Mouse (Mus musculus) cerebellum, adult 18-20 months (tissue): ENCODE results near the gene Bag2.
"Not testable (repeated sequence)": the region's sequence is repeated elsewhere in the genome, so short reads cannot be mapped to it uniquely, and the experiment has no call there.

Source experiments
- DNase-seq, 2 experiments: peaks; one replicate each; pipeline ENCODE4 v3.0.0; 2021

Gene Bag2

DNA sequence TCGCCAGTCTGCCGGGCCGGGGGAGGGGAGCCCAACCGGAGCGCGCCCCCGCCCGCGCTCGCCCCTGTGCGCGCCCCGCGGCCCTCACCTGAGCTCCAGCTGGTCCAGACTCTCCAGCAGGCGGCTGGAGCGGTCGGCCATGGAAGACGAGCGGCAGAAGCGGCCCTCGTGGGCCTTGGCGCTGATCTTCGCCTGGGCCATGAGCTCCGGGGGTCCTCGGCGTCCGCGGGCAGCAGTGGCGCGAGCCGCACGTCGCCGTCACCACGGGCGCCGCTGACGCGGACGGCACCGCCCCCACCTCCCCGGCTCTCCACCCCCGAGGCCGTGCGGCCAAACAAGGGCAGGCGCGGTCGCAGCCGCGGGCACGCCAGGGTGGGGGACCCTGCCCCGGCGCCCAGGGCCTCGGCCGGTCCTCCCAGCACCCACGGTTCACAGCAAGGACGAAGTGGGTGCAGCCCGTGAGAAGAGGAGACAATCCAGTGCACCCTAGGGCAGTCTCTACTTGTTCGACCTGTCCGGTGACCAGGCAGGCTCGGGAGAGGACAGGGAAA, at the start of gene Bag2:
Gene Bag2 (minus strand): TSS at position 305 of the 551 bp plus-strand sequence.
- peak; percentile 71 to 78 for DNase-seq

DNA sequence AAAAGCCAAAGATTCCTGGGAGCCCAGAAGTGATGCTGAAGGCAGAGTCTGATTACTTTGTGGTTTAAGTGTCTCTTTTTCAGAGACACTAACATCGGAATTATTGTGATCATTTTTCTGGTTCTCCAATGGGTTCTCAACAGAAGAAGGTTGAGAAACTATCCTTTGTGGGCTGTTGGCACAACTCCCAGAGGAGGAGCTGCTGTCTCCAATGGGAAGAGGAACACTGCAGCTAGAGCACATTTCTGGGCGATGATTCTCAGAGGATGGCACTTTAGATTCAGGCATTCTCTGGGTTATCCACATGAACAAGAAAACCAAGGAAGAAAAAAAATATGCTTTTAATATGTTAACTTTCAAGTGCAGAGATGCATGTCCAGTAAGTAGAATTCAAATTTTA, 45.7 kb upstream of the Bag2 start:
- peak; percentile 16 to 17 for DNase-seq

DNA sequence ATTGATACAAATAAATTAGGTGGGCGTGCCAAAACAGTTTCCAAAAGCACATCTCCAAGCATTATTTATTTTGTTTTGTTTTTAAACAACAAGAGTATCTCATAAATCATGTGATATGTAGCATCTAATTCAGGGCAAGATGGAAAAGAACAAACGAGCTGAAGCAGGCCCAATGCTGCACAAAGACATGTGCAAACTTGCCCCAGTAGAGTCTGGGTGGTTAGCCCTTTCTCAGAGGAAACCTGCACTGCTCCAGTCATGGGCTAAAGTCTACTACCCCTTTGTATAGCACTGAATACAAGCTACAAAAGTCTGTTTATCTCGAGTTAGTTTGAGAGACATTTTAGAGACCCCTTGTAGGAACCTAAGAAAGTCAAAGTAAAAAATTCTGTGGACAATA, 42.0 kb upstream of the Bag2 start:
- no peak for DNase-seq

DNA sequence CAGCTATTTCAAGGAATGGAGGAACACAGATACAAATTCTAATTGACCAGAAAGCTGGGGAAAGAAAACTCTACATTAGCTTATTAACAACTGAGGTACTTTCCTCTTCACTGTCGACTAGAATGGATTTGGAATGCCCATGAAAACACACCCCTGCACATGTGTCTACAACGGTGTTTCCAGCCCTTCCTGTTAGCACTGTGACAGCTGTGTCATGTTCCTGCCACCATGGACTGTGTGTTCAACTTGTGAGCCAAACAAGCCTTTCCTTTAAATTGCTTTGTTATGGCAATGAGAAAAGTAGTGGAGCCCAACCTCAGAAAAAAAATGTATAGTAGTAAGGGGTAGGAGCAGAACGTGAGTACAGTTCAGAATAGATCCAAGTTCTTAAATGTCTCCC, 30.9 kb upstream of the Bag2 start:
- DNase-seq: no peak

DNA sequence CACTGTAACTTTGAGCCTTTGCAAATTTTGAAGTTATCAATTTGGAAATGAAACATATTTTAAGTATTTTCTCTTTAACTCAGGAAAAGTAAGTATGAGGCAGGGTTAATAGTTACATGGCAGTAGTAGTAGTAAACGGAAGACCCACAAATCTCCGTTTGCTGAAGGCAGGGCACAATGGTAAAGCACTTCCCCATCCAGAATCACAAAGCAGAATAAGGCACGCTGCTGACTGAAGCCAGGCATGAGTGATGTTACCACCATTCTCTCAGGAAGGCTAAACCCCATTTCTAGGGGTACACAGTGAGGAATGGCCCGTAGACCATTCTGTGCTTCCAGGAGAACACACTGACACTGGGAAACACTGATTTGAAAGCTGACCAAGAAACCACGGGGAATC, 30.5 kb upstream of the Bag2 start:
- DNase-seq: no peak

DNA sequence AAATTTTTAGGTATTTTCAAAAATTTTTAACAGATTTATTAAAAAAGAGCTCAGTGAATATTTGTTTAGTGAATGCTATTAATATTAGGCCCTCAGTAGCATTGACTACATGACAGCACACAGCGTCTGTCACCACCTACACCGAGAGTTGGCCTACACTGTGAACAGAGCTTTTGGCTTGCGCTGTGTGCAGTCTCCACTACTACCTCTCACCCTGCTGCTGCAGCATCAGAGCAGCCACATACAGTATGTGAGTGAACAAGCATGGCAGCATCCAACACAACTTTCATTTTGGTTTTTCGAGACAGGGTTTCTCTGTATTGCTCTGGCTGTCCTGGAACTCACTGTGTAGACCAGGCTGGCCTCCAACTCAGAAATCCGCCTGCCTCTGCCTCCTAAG, 27.0 kb upstream of the Bag2 start:
- DNase-seq: no peak

DNA sequence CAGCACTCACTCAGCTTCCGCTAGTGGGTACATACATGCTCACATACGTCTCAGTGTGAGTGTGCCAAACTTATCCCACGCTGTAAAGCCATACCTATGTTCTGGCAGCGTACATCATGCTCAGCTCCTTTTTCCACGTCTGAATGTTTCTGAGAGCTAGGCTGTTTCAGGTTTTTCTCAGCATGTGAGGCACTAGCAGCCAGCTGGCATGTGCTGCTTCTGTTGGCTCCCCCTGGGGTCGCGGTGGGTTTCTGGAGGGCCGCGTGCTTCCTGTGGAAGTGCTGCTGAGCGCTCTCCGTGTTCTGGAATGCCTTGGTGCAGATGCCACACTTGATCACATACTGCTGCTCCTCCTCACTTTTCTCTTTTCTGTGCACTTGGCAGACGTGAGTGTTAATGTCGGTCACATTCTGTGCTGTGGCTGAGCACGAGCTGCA, 18.6 kb upstream of the Bag2 start:
- DNase-seq: peak; percentile 13 to 29

DNA sequence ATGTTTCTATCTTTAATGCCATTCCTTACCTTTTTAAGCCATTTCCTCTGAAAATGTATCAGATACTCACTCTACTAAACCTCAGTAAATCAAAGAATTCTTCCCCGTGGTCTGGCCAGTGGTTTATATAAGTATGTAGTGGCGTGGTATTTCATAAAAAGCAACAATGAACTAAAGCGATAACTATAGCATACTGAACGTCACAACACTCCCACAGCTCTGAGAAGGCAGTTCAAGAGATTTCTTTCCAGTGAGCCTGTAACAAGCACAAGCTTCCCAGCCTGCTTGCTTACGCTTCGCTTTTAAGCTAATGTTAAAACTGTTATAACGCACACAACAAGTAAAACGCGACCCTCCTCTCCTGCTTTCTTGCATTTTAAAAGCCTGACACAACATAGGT, 14.5 kb upstream of the Bag2 start:
- DNase-seq: no peak

DNA sequence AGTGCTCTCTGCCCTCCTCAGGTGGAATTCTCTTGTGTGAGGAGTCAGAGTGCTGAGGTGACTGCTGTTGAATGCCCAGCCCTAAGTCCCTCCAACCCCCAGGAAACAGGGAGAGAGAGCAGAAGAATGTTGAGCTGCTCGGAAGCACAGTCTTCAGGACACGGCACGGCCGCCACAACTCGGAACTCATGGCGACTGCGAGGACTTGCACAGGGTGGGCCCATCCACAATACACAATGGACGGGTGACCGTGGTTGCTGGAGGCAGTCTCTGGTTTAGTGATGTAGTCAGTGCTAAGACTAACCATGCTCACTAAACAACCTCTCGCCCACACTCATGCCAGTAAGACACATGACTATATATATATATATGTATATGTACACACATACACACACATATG, 14.0 kb upstream of the Bag2 start:
- no peak for DNase-seq

DNA sequence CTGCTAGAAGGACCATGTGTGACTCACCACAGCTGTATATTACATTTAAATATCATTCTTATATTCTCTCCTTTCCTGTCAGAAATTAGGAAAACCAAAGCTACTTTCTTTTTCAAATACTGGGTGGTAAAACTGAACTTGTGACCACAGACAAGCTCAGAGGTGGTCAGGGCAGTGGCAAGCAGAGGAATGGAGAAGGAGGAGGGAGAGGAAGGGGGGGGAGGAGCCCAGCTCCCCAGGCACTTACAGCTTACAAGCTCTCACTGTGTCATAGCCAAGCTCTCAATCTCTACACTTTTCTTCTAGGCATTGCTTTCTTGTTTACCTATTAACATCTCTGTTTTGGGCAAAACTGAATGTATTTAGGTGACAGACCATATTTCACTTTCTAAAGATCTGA, 11.2 kb upstream of the Bag2 start:
- no peak for DNase-seq

DNA sequence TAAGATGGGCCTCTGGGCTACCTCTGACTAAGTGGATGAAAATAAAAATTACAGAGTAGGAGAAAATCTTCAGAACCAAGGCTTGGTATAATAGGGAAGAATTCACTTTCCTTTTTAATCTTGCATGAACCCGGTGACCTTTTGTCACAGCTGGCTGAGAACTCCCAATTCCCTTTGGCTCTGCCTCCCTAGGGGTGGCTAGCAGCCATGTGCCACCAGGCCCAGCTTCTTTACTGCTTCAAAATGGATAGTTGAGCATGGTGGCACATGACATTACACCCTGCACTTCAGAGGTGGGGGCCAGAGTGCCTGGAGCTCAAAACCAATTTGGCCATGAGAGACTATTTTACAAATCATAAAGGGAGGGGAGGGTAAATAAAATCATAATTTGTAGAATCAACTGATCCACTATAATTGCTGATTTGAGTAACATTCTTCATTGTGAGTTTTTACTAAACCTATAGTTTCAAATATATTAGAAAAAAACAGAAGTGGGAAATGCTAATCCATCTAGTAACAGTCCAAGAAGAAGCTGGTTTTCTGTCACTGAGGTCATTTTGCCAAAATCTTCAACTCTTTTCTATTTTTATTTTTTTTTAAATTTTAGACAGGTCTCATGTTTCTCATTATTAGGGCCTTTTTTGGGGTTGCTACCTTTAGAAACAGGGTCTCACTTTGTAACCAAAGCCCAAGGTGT, 10.6 kb upstream of the Bag2 start:
- no peak for DNase-seq

DNA sequence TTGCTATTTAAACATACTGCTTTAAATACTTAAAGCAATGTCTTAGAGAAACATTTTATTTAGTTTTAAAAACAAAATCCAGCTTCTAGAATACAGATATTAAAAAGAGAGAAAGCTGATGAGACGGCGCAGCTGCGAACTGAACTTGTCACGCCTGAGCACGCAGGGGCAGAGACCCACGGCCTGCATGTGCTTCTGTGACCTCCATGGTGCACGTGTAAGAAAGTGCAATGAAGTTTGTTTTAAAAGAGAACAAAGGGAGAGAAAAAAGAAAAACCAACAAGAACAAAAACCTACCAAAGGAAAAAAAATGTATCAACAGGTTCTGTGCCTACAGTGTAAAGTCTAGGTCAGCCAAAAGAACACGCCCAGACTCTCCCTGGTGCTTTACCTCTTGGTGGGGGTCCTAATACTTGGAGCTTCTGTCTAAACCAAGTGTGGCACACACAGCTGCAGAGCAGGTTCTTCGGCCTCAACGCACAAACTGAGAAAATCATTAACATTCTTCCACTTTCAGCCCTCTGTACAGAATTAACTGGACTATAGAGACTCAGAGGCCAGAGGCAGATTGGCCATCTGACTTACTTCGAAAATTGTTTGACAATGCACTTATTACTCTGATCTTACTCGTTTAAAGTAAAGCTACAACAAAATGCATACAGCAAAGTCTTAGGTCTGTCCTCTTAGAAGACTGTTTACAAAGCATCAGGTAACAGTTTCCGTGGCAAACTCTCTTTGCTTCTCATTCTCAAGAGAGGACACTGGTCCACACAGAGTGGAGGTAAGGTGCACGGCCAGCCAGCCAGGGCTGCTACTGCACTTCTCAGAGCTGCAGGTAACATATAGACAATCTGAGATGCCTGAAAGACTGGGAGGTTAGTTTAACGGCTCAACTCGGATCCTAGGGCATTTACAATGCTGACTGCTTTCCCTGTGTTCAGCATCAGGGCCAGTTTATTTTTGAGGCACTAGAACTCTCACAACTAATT, 9.2 kb upstream of the Bag2 start:
- DNase-seq: no peak

DNA sequence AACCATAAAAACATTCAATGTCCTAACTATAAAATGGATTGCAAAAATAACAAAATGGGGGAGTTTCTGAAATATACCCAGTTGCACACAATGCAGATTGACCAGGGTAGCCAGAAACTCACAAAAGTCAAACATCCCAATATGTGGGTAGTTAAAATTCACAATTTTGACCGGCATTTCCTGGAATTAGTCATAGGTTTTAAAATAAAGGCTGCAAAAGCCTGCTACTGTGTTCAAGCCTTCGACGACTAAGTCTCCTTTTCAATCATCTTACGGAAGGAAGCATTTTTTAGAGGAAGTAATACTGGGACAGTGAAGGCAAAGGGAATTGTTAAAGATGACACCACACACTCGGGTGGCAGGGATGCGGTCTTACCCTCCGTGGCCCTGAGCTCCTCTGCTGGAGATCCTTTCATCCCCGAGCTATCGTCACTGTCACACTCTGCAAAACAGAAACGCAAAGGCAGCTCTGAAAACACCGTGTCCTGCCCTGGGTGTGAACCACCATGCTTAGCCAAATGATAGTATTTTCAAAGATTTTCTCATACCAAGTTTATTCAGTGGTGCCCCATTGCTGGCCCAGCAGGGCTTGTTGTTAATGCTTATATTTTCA, 8.0 kb upstream of the Bag2 start:
- no peak for DNase-seq

DNA sequence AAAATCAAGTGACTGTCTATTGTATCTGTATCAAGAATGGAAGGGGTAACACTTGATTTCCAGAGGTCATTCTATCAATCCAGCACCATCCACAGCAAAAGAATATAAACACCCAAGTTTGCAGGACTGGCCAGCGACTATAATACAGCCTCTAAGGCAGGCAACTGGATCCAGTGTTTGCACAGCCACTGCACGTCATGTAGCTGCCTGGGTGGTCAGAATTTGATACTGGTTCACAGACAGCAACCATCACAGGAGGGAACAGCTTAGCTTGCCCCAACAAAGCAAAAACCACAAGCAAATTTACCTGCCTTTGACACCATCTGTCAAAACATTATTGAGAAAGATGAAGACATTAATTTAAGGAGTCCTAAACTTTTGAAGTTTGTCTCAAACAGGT, 6.2 kb upstream of the Bag2 start:
- no peak for DNase-seq

DNA sequence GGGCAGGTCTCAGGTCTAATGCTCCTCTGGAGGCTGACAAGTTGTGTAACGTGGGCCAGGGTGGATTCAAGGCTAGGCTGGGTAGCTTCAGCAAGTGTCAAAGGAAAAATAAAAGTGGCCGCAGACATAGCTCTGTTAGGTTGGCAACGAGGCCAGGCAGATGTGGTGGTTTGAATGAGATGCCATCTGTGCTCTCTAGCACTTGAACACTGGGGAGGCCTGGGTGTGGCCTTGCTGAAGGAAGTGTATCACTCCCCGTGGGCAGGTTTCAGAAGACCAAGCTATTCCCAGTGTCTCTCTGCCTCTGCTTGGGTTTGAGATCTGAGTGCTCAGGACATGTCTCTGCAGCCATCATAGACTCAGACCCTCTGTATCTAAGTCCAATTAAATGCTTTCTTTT, 893 bp upstream of the Bag2 start:
- no peak for DNase-seq

DNA sequence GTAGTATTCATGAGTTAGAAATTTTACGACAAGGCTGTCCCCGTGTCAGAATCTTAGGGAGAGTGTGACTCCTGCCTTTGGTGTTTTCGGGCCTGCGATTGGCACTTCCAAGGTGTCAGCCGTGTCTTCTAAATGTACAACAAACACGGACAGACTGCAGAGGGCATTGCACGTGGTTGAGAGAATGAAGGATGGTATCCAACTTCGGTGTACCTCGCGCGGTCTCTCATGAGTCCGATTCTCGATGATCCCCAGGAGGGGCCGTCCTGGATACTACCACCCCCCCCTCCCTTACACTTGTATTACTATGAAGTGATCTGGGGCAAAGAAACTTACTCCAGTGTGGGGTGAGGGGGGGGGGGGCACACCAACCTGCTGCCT, 572 bp downstream of the Bag2 start:
- peak; percentile 33 to 38 for DNase-seq

DNA sequence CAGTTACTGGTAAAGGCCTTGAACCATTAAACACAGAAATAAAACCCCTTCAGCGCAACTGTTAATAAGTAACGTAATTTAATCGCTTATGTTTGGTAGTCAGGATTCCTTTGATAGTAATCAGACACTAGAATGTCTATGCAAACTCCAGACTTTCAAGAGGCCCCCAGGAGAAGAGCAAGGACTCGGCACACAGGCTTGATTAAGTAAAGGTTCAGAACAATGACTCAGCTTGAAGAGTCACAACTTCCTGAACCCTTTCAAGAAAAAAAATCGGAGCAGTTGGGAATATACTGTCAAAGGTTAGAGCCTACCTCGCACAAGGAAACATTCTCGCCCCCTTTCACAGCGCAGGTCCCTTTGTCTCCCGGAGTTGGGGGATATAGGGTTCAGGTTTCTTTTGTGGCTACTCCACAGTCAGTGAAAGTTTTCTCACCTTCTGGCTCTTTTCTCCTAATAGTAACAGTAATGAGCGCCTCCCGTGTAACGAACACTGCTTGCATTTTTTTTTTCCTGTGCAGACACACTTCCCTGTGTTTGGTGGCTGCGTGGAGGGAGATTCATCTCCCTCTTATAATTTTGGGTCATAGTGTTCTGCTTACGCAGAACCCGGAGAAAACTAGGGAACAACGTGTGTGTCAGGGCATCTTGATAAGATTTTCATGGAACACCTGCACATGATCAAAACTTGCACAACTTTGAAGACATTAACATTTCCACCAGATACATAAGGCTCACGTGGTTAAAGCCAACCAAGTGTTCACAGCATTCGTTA, 1.1 kb downstream of the Bag2 start:
- no peak for DNase-seq

DNA sequence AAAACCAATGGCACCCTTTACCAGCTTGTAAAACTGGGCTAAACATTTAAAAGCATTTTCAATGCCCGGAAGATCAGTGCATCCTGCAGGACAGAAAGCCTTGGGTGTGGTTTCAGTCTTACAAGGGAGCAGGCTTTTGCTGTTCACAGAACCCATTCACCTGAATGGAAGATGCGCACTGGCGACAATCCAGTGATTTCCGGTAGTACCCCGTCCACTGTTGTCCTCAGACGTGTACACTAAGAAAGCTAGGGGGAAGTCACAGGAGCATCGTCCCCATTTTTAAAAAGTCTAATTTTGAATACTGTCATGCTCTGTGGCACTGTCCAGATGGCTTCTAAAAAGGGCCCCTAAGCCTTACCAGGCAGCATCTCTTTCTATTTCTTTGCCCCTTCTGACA, 1.8 kb downstream of the Bag2 start:
- no peak for DNase-seq

DNA sequence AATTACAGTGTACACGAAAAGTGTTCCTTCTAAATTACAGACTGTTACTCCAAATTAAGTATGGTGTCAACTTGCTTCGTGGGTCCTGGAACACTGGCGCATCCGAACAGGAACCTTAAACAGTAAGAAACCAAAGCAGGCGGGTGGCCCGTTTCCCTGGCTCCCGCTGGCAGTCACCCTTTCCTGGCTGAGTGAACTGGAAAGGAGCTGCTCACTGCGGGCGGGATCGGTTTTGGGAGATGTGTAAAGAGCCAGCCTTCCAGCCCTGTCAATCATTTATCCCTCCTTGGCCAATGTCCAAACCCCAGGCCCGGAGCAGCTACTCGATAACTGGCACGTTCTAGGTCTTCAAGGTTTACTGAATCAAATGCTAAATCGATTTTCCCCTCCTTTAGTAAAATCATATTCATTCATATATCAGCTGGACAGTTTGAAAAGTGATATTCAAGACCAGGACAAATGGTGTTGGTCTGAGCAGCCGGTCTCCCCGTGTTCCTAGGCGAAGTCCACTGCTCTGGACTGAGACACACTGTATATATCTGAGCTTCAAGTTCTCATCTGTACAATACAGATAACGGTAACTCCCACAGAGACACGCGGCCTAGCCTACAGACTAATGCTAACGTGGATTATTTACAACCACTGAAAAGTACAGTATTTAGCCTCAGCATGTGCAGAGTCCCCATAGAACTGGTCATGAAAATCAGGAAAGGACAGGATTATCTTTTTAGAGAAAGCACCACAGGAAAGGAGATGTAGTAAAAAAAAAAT, 2.4 kb downstream of the Bag2 start:
- no peak for DNase-seq

DNA sequence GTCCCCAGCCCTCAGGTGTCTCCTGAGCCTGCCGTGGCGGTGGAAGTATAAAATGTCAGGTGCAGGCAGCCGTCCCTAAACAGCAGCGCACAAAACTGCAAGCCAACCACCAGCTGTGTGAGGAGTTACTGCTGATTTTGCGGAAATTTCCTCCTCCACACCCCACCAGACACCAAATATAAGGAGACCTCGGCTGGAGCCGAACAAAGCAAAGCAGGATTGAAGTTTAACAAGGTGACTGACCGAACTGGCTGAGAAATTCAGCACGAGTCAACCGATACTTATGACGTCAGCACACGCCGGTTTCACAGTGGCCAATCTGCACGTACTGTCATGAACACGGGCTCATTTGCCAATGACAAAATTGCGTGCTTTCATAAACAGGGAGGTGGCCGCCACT, 3.5 kb downstream of the Bag2 start:
- DNase-seq: no peak

DNA sequence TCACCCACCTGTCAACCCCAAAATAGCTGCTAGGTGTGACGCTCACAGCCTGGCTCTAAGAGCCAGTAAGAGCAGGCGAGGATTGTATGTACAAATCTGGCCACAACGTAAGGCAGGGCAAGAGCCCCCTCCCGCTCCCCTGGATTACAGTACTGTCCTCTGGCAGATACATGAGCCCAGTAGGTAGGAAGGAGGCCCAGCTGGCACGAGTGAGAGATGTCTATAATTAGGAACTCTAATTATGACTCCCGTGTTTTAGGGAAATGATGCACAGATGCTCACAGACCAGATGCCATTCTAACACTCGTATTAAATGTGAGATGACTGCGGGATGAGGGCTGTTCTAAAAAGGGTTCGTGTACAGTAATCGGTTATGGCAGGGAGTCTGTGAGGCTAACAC, 6.3 kb downstream of the Bag2 start:
- DNase-seq: peak; percentile 48 to 59

DNA sequence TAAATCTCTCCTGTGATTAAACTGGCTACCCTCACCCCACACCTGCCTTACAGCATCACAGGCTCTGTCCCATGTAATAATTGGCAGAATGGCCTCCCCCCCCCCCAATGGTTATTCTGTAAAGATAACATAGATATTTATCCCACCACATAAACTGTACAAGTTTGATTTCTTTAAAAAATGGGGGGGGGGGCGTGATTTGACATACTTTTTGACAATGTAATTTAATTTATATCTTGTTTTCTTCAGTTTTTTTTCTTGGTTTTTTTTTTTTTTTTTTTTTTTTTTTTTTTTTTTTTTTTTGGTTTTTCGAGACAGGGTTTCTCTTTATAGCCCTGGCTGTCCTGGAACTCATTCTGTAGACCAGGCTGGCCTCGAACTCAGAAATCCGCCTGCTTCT, 7.9 kb downstream of the Bag2 start:
- not testable (repeated sequence) for DNase-seq
